Mouse (Mus musculus) c-Kit-positive CD71-negative TER-119-negative erythroid progenitor cells, embryonic 14.5 days (primary cell): Measurements from ENCODE around the gene Hsf4.

Experiments
- DNase-seq: peaks from one replicate; pipeline ENCODE4 v3.0.0-alpha.2; 2013; ENCODE audit warnings: low read depth

Gene Hsf4

GRCm38 (mm10) chr8:105259721-105260320 lies 9.8 kb upstream of the Hsf4 start:
- no peak for DNase-seq

GRCm38 (mm10) chr8:105260371-105261099 lies 9.1 kb upstream of the Hsf4 start:
- no peak for DNase-seq

GRCm38 (mm10) chr8:105261326-105261980 lies 8.1 kb upstream of the Hsf4 start:
- no peak for DNase-seq

GRCm38 (mm10) chr8:105263244-105263912 lies 6.2 kb upstream of the Hsf4 start:
- DNase-seq = no peak

- DNase-seq = no peak
Observed at GRCm38 (mm10) chr8:105264024-105264982, 5.3 kb upstream of the Hsf4 start, which contains the start of the genes Tradd and Fbxl8. Tradd (minus strand) TSS chr8:105264609. Fbxl8 (plus strand) TSS chr8:105264648.

- DNase-seq = no peak
Observed at GRCm38 (mm10) chr8:105265128-105265527, 4.5 kb upstream of the Hsf4 start.

GRCm38 (mm10) chr8:105266775-105267174 lies 2.8 kb upstream of the Hsf4 start:
- no peak for DNase-seq

- DNase-seq = no peak
Observed at GRCm38 (mm10) chr8:105268342-105269074, 1.1 kb upstream of the Hsf4 start.

GRCm38 (mm10) chr8:105269075-105269458 lies 534 bp upstream of the Hsf4 start:
- no peak for DNase-seq

- DNase-seq = no peak
Observed at GRCm38 (mm10) chr8:105270101-105270915, 707 bp downstream of the Hsf4 start.

GRCm38 (mm10) chr8:105270916-105271186 lies 1.2 kb downstream of the Hsf4 start:
- no peak for DNase-seq

GRCm38 (mm10) chr8:105275387-105275786 lies 5.8 kb downstream of the Hsf4 start:
- no peak for DNase-seq

- DNase-seq = no peak
Observed at GRCm38 (mm10) chr8:105275840-105276239, 6.2 kb downstream of the Hsf4 start, which contains the start of gene Nol3. Nol3 (plus strand) TSS chr8:105276140.

GRCm38 (mm10) chr8:105276292-105277120 lies 6.9 kb downstream of the Hsf4 start:
- no peak for DNase-seq

GRCm38 (mm10) chr8:105278911-105279334 lies 9.3 kb downstream of the Hsf4 start:
- DNase-seq = no peak

- no peak for DNase-seq
Observed at GRCm38 (mm10) chr8:105280567-105280966, 11.0 kb downstream of the Hsf4 start.

GRCm38 (mm10) chr8:105281821-105282220 lies 12.2 kb downstream of the Hsf4 start:
- no peak for DNase-seq

GRCm38 (mm10) chr8:105282239-105282638 lies 12.6 kb downstream of the Hsf4 start:
- no peak for DNase-seq

GRCm38 (mm10) chr8:105283074-105283473 lies 13.5 kb downstream of the Hsf4 start:
- DNase-seq = no peak
